Mouse (Mus musculus) cerebellum, adult 2 months (tissue): Measurements from ENCODE around the gene Als2cl. TPM values are rescaled to one million over a fixed set of nuclear protein-coding genes. Genes with fewer than 3 reads are reported as not detected.

Source experiments
- DNase-seq, 2 experiments: peaks; one replicate each; pipeline ENCODE4 v3.0.0; 2021
- H3K27ac ChIP-seq: fragments of 200-500 bp; 2 replicates; pipeline ENCODE4 v1.5.1; 2012; ENCODE audit warnings: low read length, control low read depth, inconsistent platforms; ENCODE audit not compliant: insufficient read depth
- H3K27me3 ChIP-seq: fragments of 200-500 bp; 2 replicates; pipeline ENCODE4 v1.6.1; 2012; ENCODE audit warnings: inconsistent platforms, mild to moderate bottlenecking, low read length, moderate library complexity; ENCODE audit not compliant: control insufficient read depth, insufficient read depth
- H3K4me1 ChIP-seq: fragments of 200-500 bp; 2 replicates; pipeline ENCODE4 v1.6.1; 2011; ENCODE audit warnings: low read length; ENCODE audit not compliant: control insufficient read depth, insufficient read depth
- H3K4me3 ChIP-seq: fragments of 200-500 bp; replicated peaks from 2 replicates; pipeline ENCODE3; 2011; ENCODE audit warnings: mild to moderate bottlenecking, low read depth, low read length, control low read depth; ENCODE audit not compliant: insufficient read depth
- CTCF ChIP-seq: fragments of 200-500 bp; IDR thresholded peaks from 2 replicates; pipeline ENCODE4 v1.5.1; 2011; ENCODE audit warnings: low read depth, mild to moderate bottlenecking, control low read depth, low read length, moderate library complexity, borderline replicate concordance; ENCODE audit not compliant: insufficient read depth
- POLR2A ChIP-seq: fragments of 200-500 bp; IDR thresholded peaks from 2 replicates; pipeline ENCODE4 v1.6.1; 2011; ENCODE audit warnings: low read length, control low read depth, borderline replicate concordance; ENCODE audit not compliant: insufficient read depth
- WGBS: fragments of 180-500 bp; shearing (Covaris S2); methylation state at CpG from one replicate; pipeline ENCODE4 v1.1.7; 2018; 5-methylcytosine and 5-hydroxymethylcytosine counted together
- polyA plus RNA-seq: library from polyadenylated mRNA; depleted of rRNA; stranded (reverse); fragments of >200 nt; gene quantifications from 2 replicates; pipeline ENCODE4 v1.2.3, GENCODE M21; 2012; rRNA removed

The Als2cl gene
- polyA plus RNA-seq, 1 experiment, result 15.8 TPM

DNA sequence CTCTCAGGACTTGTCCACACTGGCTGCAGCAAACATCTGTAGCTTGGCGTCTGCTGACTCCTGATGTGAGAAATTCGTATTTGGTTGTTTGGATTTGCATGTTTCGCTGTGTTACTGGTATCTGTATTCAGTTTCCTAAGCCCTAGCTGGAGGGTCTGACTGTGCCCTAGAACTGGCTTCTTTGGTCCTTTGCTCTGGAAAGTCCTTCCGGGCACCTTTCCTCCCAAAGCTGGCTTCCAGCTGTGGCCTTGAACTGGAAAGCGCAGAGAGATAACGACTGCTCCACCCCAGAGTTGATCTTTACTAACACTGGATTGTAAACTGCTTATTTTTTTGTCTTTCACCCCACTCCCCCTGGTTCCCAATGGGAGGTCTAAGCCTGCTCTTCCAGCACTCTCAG, 68.2 kb downstream of the Als2cl start:
- Histone ChIP-seq H3K4me1 (no peaks in the 10 kb centered on the region), H3K27me3 (no peaks in the 10 kb centered on the region; the same call in 1 of the 2 replicates), H3K4me3 (no peak overlapping the region), H3K27ac (no peak overlapping the region)
- 85% methylated on average over 6 of the region's 6 CpGs for WGBS
- DNase-seq, result no peak
- no peak for TF ChIP-seq POLR2A
- TF ChIP-seq CTCF, result no peak

- TF ChIP-seq CTCF (no peak), POLR2A (no peak)
- no peak for DNase-seq
- 72% methylated on average over 8 of the region's 8 CpGs for WGBS
Measured at GRCm38 (mm10) chr9:110948813-110949310, 69.2 kb downstream of the Als2cl start.

DNA sequence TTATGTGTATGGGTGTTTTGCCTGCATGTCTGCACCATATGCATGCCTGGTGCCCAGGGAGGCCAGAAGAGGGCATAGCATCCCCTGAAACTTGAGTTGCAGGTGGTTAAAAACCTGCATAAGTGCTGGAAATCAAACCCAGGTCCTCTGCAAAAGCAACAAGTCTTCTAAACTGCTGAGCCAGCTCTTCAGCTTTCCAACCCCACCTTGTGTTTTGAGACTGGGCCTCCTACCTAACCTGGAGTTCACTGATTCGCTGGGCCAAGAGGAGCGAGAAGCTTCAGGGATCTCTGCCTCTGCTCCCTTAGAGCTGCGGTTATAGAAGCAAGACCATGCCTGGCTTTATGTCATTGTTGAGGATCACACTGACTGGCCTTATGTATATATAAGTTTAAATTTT, 70.4 kb downstream of the Als2cl start:
- Histone ChIP-seq H3K4me1 (0 out of 2 replicates have a peak, but pooled peaks cover 3% of the 10 kb centered on the region), H3K27me3 (no peaks in the 10 kb centered on the region; the same call in 1 of the 2 replicates), H3K27ac (no peak overlapping the region), H3K4me3 (no peak overlapping the region)
- WGBS, result 97% methylated on average over 3 of the region's 3 CpGs
- TF ChIP-seq CTCF (no peak), POLR2A (no peak)
- no peak for DNase-seq

More at GRCm38 (mm10) chr9:110948813-110949310, 69.2 kb downstream of the Als2cl start:
- H3K4me1 ChIP-seq, result no peaks in the 10 kb centered on the region
- H3K4me3 ChIP-seq, result no peak overlapping the region
- no peak overlapping the region for H3K27ac ChIP-seq
- no peaks in the 10 kb centered on the region; the same call in 1 of the 2 replicates for H3K27me3 ChIP-seq

Other genes with a start within 250 kb of the Als2cl start
- 16.8 and 19.1 TPM in 2 replicates for gene Nbeal2, start 225.7 kb upstream of the Als2cl start, polyA plus RNA-seq
- gene Ccdc12, start 223.4 kb upstream of the Als2cl start, polyA plus RNA-seq, result 98.5 and 102 TPM in 2 replicates
- gene Myl3, start 138.0 kb upstream of the Als2cl start, polyA plus RNA-seq, result 0.43 and 0.51 TPM in 2 replicates
- 12.5 and 12.9 TPM in 2 replicates for gene Pth1r, start 132.7 kb upstream of the Als2cl start, polyA plus RNA-seq
- gene Prss42, start 81.7 kb upstream of the Als2cl start, polyA plus RNA-seq, result not detected in 2 replicates
- not detected in 2 replicates for gene Prss44, start 65.9 kb upstream of the Als2cl start, polyA plus RNA-seq
- 0.08 and 0.10 TPM in 2 replicates for gene Prss43, start 53.2 kb upstream of the Als2cl start, polyA plus RNA-seq
- 0.25 and 0.43 TPM in 2 replicates for gene Prss45, start 45.3 kb upstream of the Als2cl start, polyA plus RNA-seq
- not detected in 2 replicates for gene Prss46, start 35.4 kb upstream of the Als2cl start, polyA plus RNA-seq
- gene Prss50, start 21.9 kb upstream of the Als2cl start, polyA plus RNA-seq, result 0.71 and 0.72 TPM in 2 replicates
- gene Tmie, start 243 bp downstream of the Als2cl start, polyA plus RNA-seq, result 3.7 and 4.4 TPM in 2 replicates
- gene Fam240a, start 37.0 kb downstream of the Als2cl start, polyA plus RNA-seq, result not detected in 2 replicates
- gene Tdgf1, start 66.3 kb downstream of the Als2cl start, polyA plus RNA-seq, result 7.2 and 7.5 TPM in 2 replicates
- gene Lrrc2, start 71.7 kb downstream of the Als2cl start, polyA plus RNA-seq, result 3.2 and 3.5 TPM in 2 replicates
- 0.34 and 0.63 TPM in 2 replicates for gene Rtp3, start 110.7 kb downstream of the Als2cl start, polyA plus RNA-seq
- 0.49 and 1.6 TPM in 2 replicates for gene Ltf, start 139.4 kb downstream of the Als2cl start, polyA plus RNA-seq
- gene Ccrl2, start 177.6 kb downstream of the Als2cl start, polyA plus RNA-seq, result 1.1 and 2.2 TPM in 2 replicates
- gene Lrrfip2, start 237.7 kb downstream of the Als2cl start, polyA plus RNA-seq, result 62.8 and 63.1 TPM in 2 replicates